Mouse (Mus musculus) embryo, embryonic 10 days (tissue): ENCODE results near the gene Frs2.
"Not testable (repeated sequence)": the region's sequence is repeated elsewhere in the genome, so short reads cannot be mapped to it uniquely, and the experiment has no call there.

Experiments
- DNase-seq: peaks from one replicate; pipeline ENCODE4 v3.0.0-alpha.2; 2015; ENCODE audit warnings: low spot score

The Frs2 gene

GRCm38 (mm10) chr10:117043497-117044166, 104.7 kb downstream of the Frs2 start:
- DNase-seq, result not testable (repeated sequence)

GRCm38 (mm10) chr10:117042295-117042694, 106.0 kb downstream of the Frs2 start:
- no peak for DNase-seq

GRCm38 (mm10) chr10:117040355-117040754, 108.0 kb downstream of the Frs2 start:
- peak; percentile 52 for DNase-seq

- peak; percentile 85 for DNase-seq
Measured at GRCm38 (mm10) chr10:117033785-117034184, 114.5 kb downstream of the Frs2 start.

GRCm38 (mm10) chr10:117031160-117031559, 117.2 kb downstream of the Frs2 start:
- DNase-seq, result no peak

GRCm38 (mm10) chr10:117026176-117026575, 122.2 kb downstream of the Frs2 start:
- DNase-seq, result no peak

- not testable (repeated sequence) for DNase-seq
Measured at GRCm38 (mm10) chr10:117025776-117026175, 122.6 kb downstream of the Frs2 start.

GRCm38 (mm10) chr10:117023693-117024092, 124.6 kb downstream of the Frs2 start:
- DNase-seq, result no peak

GRCm38 (mm10) chr10:117021020-117021754, 127.1 kb downstream of the Frs2 start:
- DNase-seq, result peak; percentile 92
